Mouse (Mus musculus): ENCODE data around the gene Gm7075.
A peak's percentile ranks its signal among the peaks of the same experiment; 100 is the strongest.
"Not testable (repeated sequence)": the region's sequence is repeated elsewhere in the genome, so short reads cannot be mapped to it uniquely, and the experiment has no call there.

The Gm7075 gene

GRCm38 (mm10) chr10:63421739-63422735 is at the start of gene Gm7075:
Gene Gm7075 (minus strand): TSS chr10:63421789.
- ATAC-seq (ENCODE audit: insufficient number of reproducible peaks, low FRiP score, low TSS enrichment) = no peak

GRCm38 (mm10) chr10:63460935-63461334 is 39.3 kb upstream of the Gm7075 start:
- ATAC-seq (ENCODE audit: insufficient number of reproducible peaks, low FRiP score, low TSS enrichment) = no peak

- ATAC-seq (ENCODE audit: insufficient number of reproducible peaks, low FRiP score, low TSS enrichment) = no peak
Measured at GRCm38 (mm10) chr10:63457292-63458128, 35.9 kb upstream of the Gm7075 start.

GRCm38 (mm10) chr10:63455110-63455878 is 33.7 kb upstream of the Gm7075 start:
- no peak for ATAC-seq (ENCODE audit: insufficient number of reproducible peaks, low FRiP score, low TSS enrichment)

GRCm38 (mm10) chr10:63453926-63454325 is 32.3 kb upstream of the Gm7075 start:
- ATAC-seq (ENCODE audit: insufficient number of reproducible peaks, low FRiP score, low TSS enrichment) = no peak

GRCm38 (mm10) chr10:63444602-63445387 is 23.2 kb upstream of the Gm7075 start:
- ATAC-seq (ENCODE audit: insufficient number of reproducible peaks, low FRiP score, low TSS enrichment) = not testable (repeated sequence)

GRCm38 (mm10) chr10:63439694-63440228 is 18.2 kb upstream of the Gm7075 start:
- ATAC-seq (ENCODE audit: insufficient number of reproducible peaks, low FRiP score, low TSS enrichment) = no peak

GRCm38 (mm10) chr10:63438736-63439262 is 17.2 kb upstream of the Gm7075 start:
- ATAC-seq (ENCODE audit: insufficient number of reproducible peaks, low FRiP score, low TSS enrichment) = no peak

- no peak for ATAC-seq (ENCODE audit: insufficient number of reproducible peaks, low FRiP score, low TSS enrichment)
Measured at GRCm38 (mm10) chr10:63432887-63433286, 11.3 kb upstream of the Gm7075 start.

GRCm38 (mm10) chr10:63432099-63432498 is 10.5 kb upstream of the Gm7075 start:
- no peak for ATAC-seq (ENCODE audit: insufficient number of reproducible peaks, low FRiP score, low TSS enrichment)

GRCm38 (mm10) chr10:63431221-63431736 is 9.7 kb upstream of the Gm7075 start:
- ATAC-seq (ENCODE audit: insufficient number of reproducible peaks, low FRiP score, low TSS enrichment) = no peak

GRCm38 (mm10) chr10:63429785-63430305 is 8.3 kb upstream of the Gm7075 start, which contains the start of gene Ctnna3:
Gene Ctnna3 (plus strand): TSS chr10:63430098.
- ATAC-seq (ENCODE audit: insufficient number of reproducible peaks, low FRiP score, low TSS enrichment) = peak; percentile 95

- peak; percentile 77 for ATAC-seq (ENCODE audit: insufficient number of reproducible peaks, low FRiP score, low TSS enrichment)
Measured at GRCm38 (mm10) chr10:63429380-63429779, 7.8 kb upstream of the Gm7075 start.

- ATAC-seq (ENCODE audit: insufficient number of reproducible peaks, low FRiP score, low TSS enrichment) = no peak
Measured at GRCm38 (mm10) chr10:63429023-63429340, 7.4 kb upstream of the Gm7075 start.

GRCm38 (mm10) chr10:63428243-63429022 is 6.8 kb upstream of the Gm7075 start:
- ATAC-seq (ENCODE audit: insufficient number of reproducible peaks, low FRiP score, low TSS enrichment) = 0 out of 2 replicates have a peak, but pooled peaks have one; percentile 12

GRCm38 (mm10) chr10:63427146-63427545 is 5.6 kb upstream of the Gm7075 start:
- no peak for ATAC-seq (ENCODE audit: insufficient number of reproducible peaks, low FRiP score, low TSS enrichment)

GRCm38 (mm10) chr10:63424475-63424814 is 2.9 kb upstream of the Gm7075 start:
- ATAC-seq (ENCODE audit: insufficient number of reproducible peaks, low FRiP score, low TSS enrichment) = no peak
